Mouse (Mus musculus) ES-E14 (cell line): ENCODE data around the gene Lbh. TPM values are rescaled to one million over a fixed set of nuclear protein-coding genes. Genes with fewer than 3 reads are reported as not detected.

ENCODE experiments used
- DNase-seq: peaks from one replicate; pipeline ENCODE4 v3.0.0-alpha.2; 2013; ENCODE audit warnings: low read depth, low spot score
- H3K27ac ChIP-seq: 2 replicates; pipeline ENCODE4 v1.5.1; 2012; ENCODE audit warnings: low read depth, mild to moderate bottlenecking, low read length, moderate library complexity, mixed read lengths; ENCODE audit not compliant: poor library complexity, insufficient read depth, severe bottlenecking
- H3K36me3 ChIP-seq: 2 replicates; pipeline ENCODE4 v1.6.1; 2012; ENCODE audit warnings: mild to moderate bottlenecking, low read length, moderate library complexity, mixed read lengths; ENCODE audit not compliant: control insufficient read depth, poor library complexity, insufficient read depth, severe bottlenecking
- H3K4me1 ChIP-seq, 2 experiments: fragments of 150-350 bp in 1 of 2; sonication (generic) in 1 of 2; 2 replicates each; pipeline ENCODE4 v1.6.1; 2012; ENCODE audit warnings: low read length in 2 of 2, mild to moderate bottlenecking in 1 of 2, mixed read lengths in 1 of 2; ENCODE audit not compliant: control insufficient read depth in 2 of 2, insufficient read depth in 2 of 2, poor library complexity in 1 of 2
- H3K4me3 ChIP-seq, 2 experiments: fragments of 150-350 bp in 1 of 2; sonication (generic) in 1 of 2; 2 replicates each; pipeline ENCODE4 v1.5.1; 2012; ENCODE audit warnings: low read length in 2 of 2, low read depth in 1 of 2, mild to moderate bottlenecking in 1 of 2, mixed read lengths in 1 of 2; ENCODE audit not compliant: insufficient read depth in 1 of 2, poor library complexity in 1 of 2, severe bottlenecking in 1 of 2
- H3K9ac ChIP-seq: 2 replicates; pipeline ENCODE4 v1.6.1; 2012; ENCODE audit warnings: low read depth, mild to moderate bottlenecking, low read length, mixed read lengths; ENCODE audit not compliant: poor library complexity, insufficient read depth, severe bottlenecking
- H3K9me3 ChIP-seq: fragments of 150-350 bp; sonication (generic); 2 replicates; pipeline ENCODE4 v1.6.1; 2012; ENCODE audit warnings: low read depth, mild to moderate bottlenecking, low read length; ENCODE audit not compliant: control insufficient read depth, insufficient read depth
- CHD2 ChIP-seq: IDR thresholded peaks from 2 replicates; pipeline ENCODE4 v1.6.1; 2014; ENCODE audit warnings: mild to moderate bottlenecking, low read depth, low read length, inconsistent platforms
- HCFC1 ChIP-seq: IDR thresholded peaks from 2 replicates; pipeline ENCODE4 v1.6.1; 2012; ENCODE audit warnings: low read length, inconsistent platforms, borderline replicate concordance; ENCODE audit not compliant: insufficient read depth
- MAFK ChIP-seq: IDR thresholded peaks from 2 replicates; pipeline ENCODE4 v1.6.1; 2014; ENCODE audit warnings: mild to moderate bottlenecking, low read depth, low read length, inconsistent platforms; ENCODE audit not compliant: insufficient read depth
- ZC3H11A ChIP-seq: IDR thresholded peaks from 2 replicates; pipeline ENCODE4 v1.6.1; 2012; ENCODE audit warnings: low read depth, mild to moderate bottlenecking, inconsistent platforms, low read length, borderline replicate concordance
- ZNF384 ChIP-seq: IDR thresholded peaks from 2 replicates; pipeline ENCODE4 v1.6.1; 2012; ENCODE audit warnings: low read depth, low read length, inconsistent platforms
- in situ Hi-C, 2 experiments: fragments of 600-800 bp; cut with MboI; formaldehyde crosslinking; loops; one replicate each; pipeline ENCODE4 v1.15.1; 2025; ENCODE audit warnings: low sequenced_read_pairs in 2 of 2, inconsistent platforms in 1 of 2; ENCODE audit not compliant: unreplicated experiment in 2 of 2
- total RNA-seq: library from RNA; depleted of rRNA; stranded (reverse); fragments of 300-350 nt; gene quantifications from 2 replicates; pipeline ENCODE4 v1.2.3, GENCODE M21; 2012

Lbh gene
- total RNA-seq, 1 experiment: 5.2 TPM

DNA sequence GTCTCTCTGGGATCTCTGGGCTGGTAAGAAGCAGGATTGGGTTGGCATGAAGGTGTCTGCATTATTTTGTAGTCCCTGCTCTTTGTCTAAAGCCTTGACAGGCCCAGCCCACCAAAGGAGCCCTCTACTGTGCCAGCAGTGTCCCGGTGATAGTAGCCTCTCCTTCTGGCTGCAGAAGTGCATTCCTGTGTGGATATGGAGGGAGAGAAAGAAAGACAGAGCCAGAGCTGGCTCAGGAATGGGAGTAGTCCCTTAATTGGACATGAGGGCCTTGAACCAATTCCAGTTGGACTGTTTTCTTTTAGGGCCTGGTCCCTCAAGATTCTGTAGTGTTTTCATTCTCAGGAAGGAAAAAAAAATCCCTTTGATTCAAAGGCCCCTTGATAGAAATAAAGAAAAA is 6.4 kb upstream of the Lbh start:
- Histone ChIP-seq H3K9ac (no peak overlapping the region), H3K27ac (no peak overlapping the region), H3K4me3 (no peak overlapping the region), H3K36me3 (no peaks in the 10 kb centered on the region), H3K4me1 (no peaks in the 10 kb centered on the region), H3K9me3 (peaks cover 8% of the 10 kb centered on the region)
- no peak for DNase-seq
- no peak for TF ChIP-seq HCFC1
- TF ChIP-seq CHD2: no peak
- no peak for TF ChIP-seq ZNF384
- TF ChIP-seq ZC3H11A: no peak
- TF ChIP-seq MAFK: no peak
- in situ Hi-C loops: no loop called here

DNA sequence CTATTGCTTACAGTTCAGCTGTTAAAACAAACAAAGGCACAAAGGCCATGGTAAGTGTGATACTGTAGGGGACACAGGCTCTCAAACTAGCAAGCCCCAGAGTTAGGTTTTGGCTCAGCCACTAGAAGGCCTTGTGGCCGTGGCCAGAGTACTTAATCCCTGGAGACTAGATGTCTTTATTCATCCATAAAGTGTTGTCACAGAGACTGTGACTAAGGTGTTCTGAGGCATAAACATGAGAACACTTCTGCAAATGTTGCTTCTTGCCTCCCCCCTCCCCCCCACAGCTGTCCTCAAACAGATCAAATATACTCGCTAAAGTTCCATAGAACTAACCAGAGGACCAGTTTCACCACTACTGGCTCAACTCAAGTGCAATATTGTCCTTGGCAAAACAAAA is 4.0 kb upstream of the Lbh start:
- Histone ChIP-seq H3K9ac (no peak overlapping the region), H3K4me3 (no peak overlapping the region), H3K27ac (no peak overlapping the region), H3K36me3 (no peaks in the 10 kb centered on the region), H3K9me3 (peaks cover 6% of the 10 kb centered on the region), H3K4me1 (no peaks in the 10 kb centered on the region)
- no peak for DNase-seq
- in situ Hi-C loops: no loop called here
- TF ChIP-seq HCFC1 (no peak), MAFK (no peak), ZNF384 (no peak), CHD2 (no peak), ZC3H11A (no peak)

DNA sequence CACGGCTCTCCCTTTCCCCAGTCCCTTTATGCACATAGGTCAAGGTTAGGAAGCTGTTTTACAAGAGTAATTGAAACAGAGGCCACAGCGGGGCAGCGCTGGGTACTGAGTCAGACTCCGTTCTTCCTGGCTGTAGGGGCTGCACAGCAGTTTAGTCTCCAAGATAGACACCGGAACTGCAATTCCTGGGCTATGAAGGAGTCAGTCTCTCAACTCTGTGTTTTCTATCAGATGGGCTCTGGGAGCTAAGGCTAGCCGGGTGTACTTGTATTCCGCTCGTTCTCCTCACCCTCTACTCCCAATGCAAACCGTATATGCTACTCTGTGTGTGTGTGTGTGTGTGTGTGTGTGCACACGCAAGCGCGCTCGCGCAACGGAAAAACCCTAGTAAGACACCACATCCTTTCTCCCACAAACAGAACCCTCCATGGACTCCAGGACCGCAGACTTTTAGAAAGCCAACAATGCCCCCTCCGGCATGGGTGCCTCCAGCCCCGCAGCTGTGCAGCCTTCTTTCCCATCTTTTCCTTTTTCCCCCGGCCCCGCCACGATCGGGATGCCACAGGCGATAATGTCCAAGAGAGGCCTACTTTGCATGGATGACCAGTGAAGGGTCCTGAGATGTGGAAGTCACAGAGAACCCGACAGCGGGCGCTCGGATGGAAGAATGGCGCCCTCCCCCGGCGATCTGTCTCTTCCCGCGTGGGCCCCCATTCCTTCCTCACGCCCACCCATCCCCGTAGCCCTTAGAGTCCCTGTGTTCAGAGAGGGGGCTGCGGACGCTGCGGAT is 669 bp upstream of the Lbh start:
- Histone ChIP-seq H3K36me3 (no peaks in the 10 kb centered on the region), H3K27ac (no peak overlapping the region), H3K9ac (0 out of 2 replicates have a peak overlapping the region, but pooled peaks have one; percentile 18), H3K4me1 (no peaks in the 10 kb centered on the region; a peak in 1 of 4 replicates), H3K9me3 (no peaks in the 10 kb centered on the region), H3K4me3 (peak overlapping the region; percentile 67 to 70)
- no peak for TF ChIP-seq CHD2
- no peak for TF ChIP-seq ZC3H11A
- no peak for TF ChIP-seq HCFC1
- TF ChIP-seq MAFK: no peak
- no peak for TF ChIP-seq ZNF384
- in situ Hi-C loops: no loop called here
- DNase-seq: no peak

GRCm38 (mm10) chr17:72918571-72919541 is 751 bp downstream of the Lbh start:
- TF ChIP-seq ZNF384 (no peak), MAFK (no peak), ZC3H11A (no peak), CHD2 (no peak), HCFC1 (no peak)

More at GRCm38 (mm10) chr17:72918571-72919541, 751 bp downstream of the Lbh start:
- H3K27ac ChIP-seq: no peak overlapping the region
- H3K9me3 ChIP-seq: no peaks in the 10 kb centered on the region
- H3K4me1 ChIP-seq: no peaks in the 10 kb centered on the region; a peak in 1 of 4 replicates
- H3K9ac ChIP-seq: peak overlapping the region; percentile 0; the same call in 1 of the 2 replicates
- in situ Hi-C loops: no loop called here
- H3K36me3 ChIP-seq: no peaks in the 10 kb centered on the region
- no peak for DNase-seq
- peak overlapping the region; percentile 67 to 70 for H3K4me3 ChIP-seq
